Mouse (Mus musculus): ENCODE measurements around the gene Hck. TPM values are rescaled to one million over a fixed set of nuclear protein-coding genes. Genes with fewer than 3 reads are reported as not detected.

Gene Hck
- total and polyA plus RNA-seq, 3 experiments = 0.05 TPM; not detected in 2

DNA sequence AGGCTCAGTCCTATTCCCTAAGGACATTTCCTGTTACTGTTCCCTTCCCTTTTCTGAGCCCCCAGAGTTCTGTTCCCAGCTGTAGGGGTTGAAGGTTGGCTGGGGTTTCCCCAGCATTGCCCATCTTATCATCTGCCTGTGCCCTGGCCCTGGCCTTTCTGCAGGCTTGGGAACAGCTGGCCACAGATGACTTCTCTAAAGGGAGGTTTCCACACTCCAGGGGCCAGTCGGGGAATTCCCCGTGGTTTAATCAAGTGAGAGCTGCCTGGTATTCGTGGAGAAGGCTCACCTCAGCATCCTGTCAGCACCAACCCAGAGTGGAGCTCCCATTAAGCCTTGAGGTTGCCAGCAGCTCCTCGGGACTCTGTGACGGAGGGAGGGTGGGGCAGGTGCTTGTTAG lies 90.2 kb downstream of the Hck start:
- Histone ChIP-seq H3K36me3 (replicated peaks) (peaks cover 88% of the 10 kb centered on the region), H3K27me3 (ENCODE audit: insufficient read depth, low read length) (no peaks in the 10 kb centered on the region), H3K9me3 (replicated peaks) (no peaks in the 10 kb centered on the region), H3K4me1 (ENCODE audit: insufficient read depth, low read depth, low read length) (peaks cover 34% of the 10 kb centered on the region), H3K4me3 (ENCODE audit: low read depth, low read length) (no peak overlapping the region; the same call in 1 of the 2 replicates)
- TF ChIP-seq TAL1 (conservative IDR thresholded peaks at IDR 0.05; ENCODE audit: low read depth, low read length) (no peak), GATA1 (IDR thresholded peaks at IDR 0.05; ENCODE audit: borderline replicate concordance, low read length) (no peak), GATA2 (IDR thresholded peaks at IDR 0.05; ENCODE audit: borderline replicate concordance, low read depth, low read length) (no peak), POLR2AphosphoS5 (IDR thresholded peaks at IDR 0.05; ENCODE audit: insufficient replicate concordance, low read depth, low read length) (no peak), CTCF (IDR thresholded peaks at IDR 0.05; ENCODE audit: low read depth, low read length) (no peak)
- no peak for DNase-seq (ENCODE audit: low spot score)
- ATAC-seq (ENCODE audit: extremely low read depth, insufficient number of reproducible peaks, low FRiP score, poor library complexity, severe bottlenecking) = no peak

DNA sequence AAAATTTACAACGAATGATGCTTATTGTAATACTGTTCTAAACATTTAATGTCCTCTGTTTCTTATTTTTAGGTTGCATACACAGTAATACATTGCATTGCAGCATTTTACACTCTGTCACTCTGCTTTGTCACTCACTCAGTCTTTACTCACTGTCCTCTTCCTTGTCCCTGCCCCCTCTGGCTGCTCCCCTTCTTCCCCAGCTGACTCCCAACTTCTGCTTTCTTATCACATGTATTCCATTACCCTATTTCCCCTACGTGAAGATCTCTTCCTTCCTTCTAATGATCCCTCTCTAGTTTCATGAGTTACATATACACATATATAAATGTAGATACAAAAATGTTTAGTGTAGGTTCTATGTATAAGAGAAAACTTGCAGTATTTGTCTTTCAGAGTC lies 90.8 kb downstream of the Hck start:
- Histone ChIP-seq H3K36me3 (replicated peaks) (peaks cover 90% of the 10 kb centered on the region), H3K9me3 (replicated peaks) (no peaks in the 10 kb centered on the region), H3K4me3 (ENCODE audit: low read depth, low read length) (no peak overlapping the region), H3K4me1 (ENCODE audit: insufficient read depth, low read depth, low read length) (peaks cover 32% of the 10 kb centered on the region), H3K27me3 (ENCODE audit: insufficient read depth, low read length) (no peaks in the 10 kb centered on the region)
- ATAC-seq (ENCODE audit: extremely low read depth, insufficient number of reproducible peaks, low FRiP score, poor library complexity, severe bottlenecking) (peak; percentile 15), DNase-seq (ENCODE audit: low spot score) (no peak)
- no peak for TF ChIP-seq POLR2AphosphoS5 (IDR thresholded peaks at IDR 0.05; ENCODE audit: insufficient replicate concordance, low read depth, low read length)
- TF ChIP-seq GATA1 (IDR thresholded peaks at IDR 0.05; ENCODE audit: borderline replicate concordance, low read length) = no peak
- no peak for TF ChIP-seq TAL1 (conservative IDR thresholded peaks at IDR 0.05; ENCODE audit: low read depth, low read length)
- no peak for TF ChIP-seq GATA2 (IDR thresholded peaks at IDR 0.05; ENCODE audit: borderline replicate concordance, low read depth, low read length)
- no peak for TF ChIP-seq CTCF (IDR thresholded peaks at IDR 0.05; ENCODE audit: low read depth, low read length)

Other genes with a start within 250 kb of the Hck start
- gene Mylk2, start 197.1 kb upstream of the Hck start, total RNA-seq (2014; fragmentation: Nextera tagmentation) = not detected in 2 replicates
- 0.11 TPM in 1 of 2 replicates, not detected in the other for gene Mylk2, start 197.1 kb upstream of the Hck start, total RNA-seq (2017)
- gene Mylk2, start 197.1 kb upstream of the Hck start, polyA plus RNA-seq (2012) = not detected in 2 replicates
- not detected in 2 replicates for gene Foxs1, start 175.3 kb upstream of the Hck start, total RNA-seq (2014; fragmentation: Nextera tagmentation)
- not detected in 2 replicates for gene Foxs1, start 175.3 kb upstream of the Hck start, total RNA-seq (2017)
- not detected in 2 replicates for gene Foxs1, start 175.3 kb upstream of the Hck start, polyA plus RNA-seq (2012)
- gene Dusp15, start 156.8 kb upstream of the Hck start, total RNA-seq (2014; fragmentation: Nextera tagmentation) = not detected in 2 replicates
- 0.11 TPM in 1 of 2 replicates, not detected in the other for gene Dusp15, start 156.8 kb upstream of the Hck start, total RNA-seq (2017)
- gene Dusp15, start 156.8 kb upstream of the Hck start, polyA plus RNA-seq (2012) = not detected in 2 replicates
- gene Ttll9, start 146.0 kb upstream of the Hck start, total RNA-seq (2014; fragmentation: Nextera tagmentation) = not detected in 2 replicates
- gene Ttll9, start 146.0 kb upstream of the Hck start, total RNA-seq (2017) = not detected in 2 replicates
- gene Ttll9, start 146.0 kb upstream of the Hck start, polyA plus RNA-seq (2012) = not detected in 2 replicates
- 42.2 and 49.4 TPM in 2 replicates for gene Pdrg1, start 93.0 kb upstream of the Hck start, total RNA-seq (2014; fragmentation: Nextera tagmentation)
- gene Pdrg1, start 93.0 kb upstream of the Hck start, total RNA-seq (2017) = 142 and 154 TPM in 2 replicates
- 49.4 and 63.4 TPM in 2 replicates for gene Pdrg1, start 93.0 kb upstream of the Hck start, polyA plus RNA-seq (2012)
- not detected in 2 replicates for gene Xkr7, start 76.6 kb upstream of the Hck start, total RNA-seq (2014; fragmentation: Nextera tagmentation)
- gene Xkr7, start 76.6 kb upstream of the Hck start, total RNA-seq (2017) = 0.05 and 0.06 TPM in 2 replicates
- not detected in 2 replicates for gene Xkr7, start 76.6 kb upstream of the Hck start, polyA plus RNA-seq (2012)
- gene Ccm2l, start 42.5 kb upstream of the Hck start, total RNA-seq (2014; fragmentation: Nextera tagmentation) = not detected in 2 replicates
- gene Ccm2l, start 42.5 kb upstream of the Hck start, total RNA-seq (2017) = 0.11 TPM in 1 of 2 replicates, not detected in the other
- gene Ccm2l, start 42.5 kb upstream of the Hck start, polyA plus RNA-seq (2012) = not detected in 2 replicates
- 90.5 and 109 TPM in 2 replicates for gene Tm9sf4, start 52.8 kb downstream of the Hck start, total RNA-seq (2014; fragmentation: Nextera tagmentation)
- gene Tm9sf4, start 52.8 kb downstream of the Hck start, total RNA-seq (2017) = 42.9 and 46.8 TPM in 2 replicates
- gene Tm9sf4, start 52.8 kb downstream of the Hck start, polyA plus RNA-seq (2012) = 27.9 and 35.2 TPM in 2 replicates
- 1.1 TPM in 1 of 2 replicates, not detected in the other for gene Tspyl3, start 117.0 kb downstream of the Hck start, total RNA-seq (2014; fragmentation: Nextera tagmentation)
- 0.23 and 0.27 TPM in 2 replicates for gene Tspyl3, start 117.0 kb downstream of the Hck start, total RNA-seq (2017)
- 0.27 and 0.32 TPM in 2 replicates for gene Tspyl3, start 117.0 kb downstream of the Hck start, polyA plus RNA-seq (2012)
- 106 and 108 TPM in 2 replicates for gene Plagl2, start 133.0 kb downstream of the Hck start, total RNA-seq (2014; fragmentation: Nextera tagmentation)
- 11.0 and 12.5 TPM in 2 replicates for gene Plagl2, start 133.0 kb downstream of the Hck start, total RNA-seq (2017)
- gene Plagl2, start 133.0 kb downstream of the Hck start, polyA plus RNA-seq (2012) = 27.5 and 35.9 TPM in 2 replicates
- 26.5 and 33.7 TPM in 2 replicates for gene Pofut1, start 133.1 kb downstream of the Hck start, total RNA-seq (2014; fragmentation: Nextera tagmentation)
- 29.5 and 30.0 TPM in 2 replicates for gene Pofut1, start 133.1 kb downstream of the Hck start, total RNA-seq (2017)
- 11.2 and 12.8 TPM in 2 replicates for gene Pofut1, start 133.1 kb downstream of the Hck start, polyA plus RNA-seq (2012)
- 12.0 and 12.9 TPM in 2 replicates for gene Kif3b, start 182.9 kb downstream of the Hck start, total RNA-seq (2014; fragmentation: Nextera tagmentation)
- gene Kif3b, start 182.9 kb downstream of the Hck start, total RNA-seq (2017) = 25.2 and 26.1 TPM in 2 replicates
- 3.0 and 3.7 TPM in 2 replicates for gene Kif3b, start 182.9 kb downstream of the Hck start, polyA plus RNA-seq (2012)
- gene Asxl1, start 237.4 kb downstream of the Hck start, total RNA-seq (2014; fragmentation: Nextera tagmentation) = 50.0 and 51.9 TPM in 2 replicates
- gene Asxl1, start 237.4 kb downstream of the Hck start, total RNA-seq (2017) = 45.8 and 54.3 TPM in 2 replicates
- 16.8 and 17.4 TPM in 2 replicates for gene Asxl1, start 237.4 kb downstream of the Hck start, polyA plus RNA-seq (2012)

All from G1E (cell line).